In the genomic region with DNA sequence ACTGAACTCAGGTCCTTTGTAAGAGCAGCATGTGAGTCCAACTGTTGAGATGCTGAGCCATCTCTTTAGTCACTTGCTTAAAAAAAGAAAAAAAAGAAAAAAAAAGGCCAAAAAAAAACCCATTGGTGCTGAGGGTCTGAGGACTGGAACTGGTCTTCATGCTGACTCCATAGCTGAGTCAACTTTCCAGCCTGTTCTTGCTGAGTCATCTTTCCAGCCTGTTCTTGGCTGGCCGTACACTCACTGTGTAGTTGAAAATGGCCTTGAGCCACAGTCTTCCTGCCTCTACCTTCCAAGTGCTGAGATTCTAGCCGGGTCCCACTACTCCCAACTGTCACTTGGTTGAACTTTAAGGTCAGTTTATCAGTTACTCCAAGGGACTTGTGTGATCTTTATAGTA, we compare ENCODE assay signal across 38 mouse cellular contexts. TPM values are rescaled to one million over a fixed set of nuclear protein-coding genes. Genes with fewer than 3 reads are reported as not detected.
A peak's percentile ranks its signal among the peaks of the same experiment; 100 is the strongest.
DNase-seq lines count a peak whose midpoint lies in the region; ATAC-seq and TF ChIP-seq lines count a peak whose summit lies in the region.
"Had no signal": no experiment of that assay in that cellular context is flagged by ENCODE, and none has a peak within 500 bp of the region (broad histone marks: within the 10 kb centered on the region; RNA-seq: fewer than 3 reads in every experiment).

No protein-coding gene starts in this region.

- H3K4me3 ChIP-seq in CH12.LX (replicated peaks in 1 of 3; ENCODE audit: low read depth in 2 of 3, low read length in 2 of 3, poor library complexity in 1 of 3), result no peak overlapping the region
- H3K4me3 ChIP-seq in kidney, embryonic 16.5 days (ENCODE audit: low read length), result no peak overlapping the region
- no peak overlapping the region for H3K4me3 ChIP-seq in thymus, adult 2 months (ENCODE audit: control insufficient read depth, insufficient read depth, low read length)
- H3K4me3 ChIP-seq: embryonic facial prominence, embryonic 10.5 days; embryonic facial prominence, embryonic 13.5 days; forebrain, embryonic 15.5 days; heart, adult 2 months; heart, embryonic 10.5 days; heart, embryonic 13.5 days had no signal

- no peaks in the 10 kb centered on the region for H3K79me2 ChIP-seq in CH12.LX (replicated peaks; ENCODE audit: control insufficient read depth, extremely low read depth, insufficient read depth, poor library complexity, severe bottlenecking)

- no peaks in the 10 kb centered on the region for H3K36me3 ChIP-seq in CH12.LX (replicated peaks in 1 of 2; ENCODE audit: control insufficient read depth in 1 of 2, insufficient read depth in 1 of 2, low read length in 1 of 2)
- no peaks in the 10 kb centered on the region for H3K36me3 ChIP-seq in kidney, embryonic 16.5 days (ENCODE audit: insufficient read depth, low read length)
- H3K36me3 ChIP-seq in thymus, adult 2 months (ENCODE audit: control insufficient read depth, insufficient read depth, low read length), result no peaks in the 10 kb centered on the region
- H3K36me3 ChIP-seq: embryonic facial prominence, embryonic 10.5 days; embryonic facial prominence, embryonic 13.5 days; forebrain, embryonic 15.5 days; G1E; heart, embryonic 10.5 days; heart, embryonic 13.5 days had no signal

- no peak for TF ChIP-seq EP300 in CH12.LX (IDR thresholded peaks at IDR 0.05; ENCODE audit: low read length)

- in situ Hi-C loops in CH12.LX (cut with MboI; ENCODE audit: low pct_ligation_motif_present, low pct_unique_long_range_greater_than_20kb, low sequenced_read_pairs), result loop anchor here (25.0 kb wide), 1 partner anchor 496 kb away; no protein-coding TSS in a partner anchor

- H3K27me3 ChIP-seq in CH12.LX (replicated peaks), result peaks cover 76% of the 10 kb centered on the region
- H3K27me3 ChIP-seq in kidney, embryonic 16.5 days (ENCODE audit: insufficient read depth, low read length), result no peaks in the 10 kb centered on the region
- H3K27me3 ChIP-seq in thymus, adult 2 months (ENCODE audit: control insufficient read depth, insufficient read depth, low read length), result no peaks in the 10 kb centered on the region
- H3K27me3 ChIP-seq: embryonic facial prominence, embryonic 13.5 days; forebrain, embryonic 15.5 days; heart, embryonic 13.5 days had no signal

- no peak for TF ChIP-seq RAD21 in CH12.LX (IDR thresholded peaks at IDR 0.05; ENCODE audit: low read depth, low read length)

- DNase-seq in 3T3-L1 (ENCODE audit: low read depth, low spot score) (peak; percentile 50), CH12.LX (ENCODE audit: extremely low read depth) (no peak), R1 (ENCODE audit: low read depth, low spot score) (peak; percentile 41)
- no peak for DNase-seq in urinary bladder, adult 18-20 months (ENCODE audit: low spot score in 2 of 2)
- no peak for DNase-seq in thymus, adult 2 months
- DNase-seq: adrenal gland, postnatal 25 days; cerebellum, adult 11-12 months; cerebellum, adult 8-10 months; cerebellum, postnatal 10 days; cerebellum, postnatal 36 days; embryo, embryonic 11 days; gastrocnemius, postnatal 36 days; heart, adult 2 months; heart, postnatal 14 days; heart, postnatal 4 days; kidney, adult 18-20 months had no signal

- no peaks in the 10 kb centered on the region for H3K9me3 ChIP-seq in CH12.LX (replicated peaks; ENCODE audit: low read length)
- H3K9me3 ChIP-seq in kidney, embryonic 16.5 days (ENCODE audit: low read length), result no peaks in the 10 kb centered on the region
- H3K9me3 ChIP-seq: embryonic facial prominence, embryonic 13.5 days; forebrain, embryonic 15.5 days; G1E; heart, embryonic 10.5 days; heart, embryonic 13.5 days had no signal

- no peak overlapping the region for H3K4me2 ChIP-seq in CH12.LX (ENCODE audit: insufficient read depth, low read depth, poor library complexity, severe bottlenecking)
- no peak overlapping the region for H3K4me2 ChIP-seq in kidney, embryonic 16.5 days (replicated peaks; ENCODE audit: low read depth, low read length)
- H3K4me2 ChIP-seq: embryonic facial prominence, embryonic 13.5 days; forebrain, embryonic 15.5 days; heart, embryonic 13.5 days; hindbrain, embryonic 14.5 days had no signal

- no peak overlapping the region for H3K27ac ChIP-seq in CH12.LX (ENCODE audit: insufficient read depth, low read depth)
- H3K27ac ChIP-seq in kidney, embryonic 16.5 days (ENCODE audit: low read length), result no peak overlapping the region
- no peak overlapping the region for H3K27ac ChIP-seq in thymus, adult 2 months (ENCODE audit: control insufficient read depth, insufficient read depth, low read length)
- H3K27ac ChIP-seq: embryonic facial prominence, embryonic 10.5 days; embryonic facial prominence, embryonic 13.5 days; forebrain, embryonic 15.5 days; heart, adult 2 months; heart, embryonic 10.5 days; heart, embryonic 13.5 days; hindbrain, embryonic 14.5 days; hindbrain, postnatal 0 days had no signal

- dilution Hi-C loops in CH12.LX (cut with MboI; ENCODE audit: extremely low pct_ligation_motif_present, extremely low pct_unique_long_range_greater_than_20kb, low sequenced_read_pairs), result no loop called here

- no peak for ATAC-seq in kidney, embryonic 16.5 days (ENCODE audit: low FRiP score, low TSS enrichment)
- ATAC-seq: activated CD4-positive, CD25-positive, alpha-beta regulatory T cell, adult 4 months; CD4-positive, CD25-positive, alpha-beta regulatory T cell, adult 4 months; forebrain, embryonic 15.5 days; hindbrain, postnatal 0 days; inflammation-experienced regulatory T-cells, adult 6 months; intestine, embryonic 16.5 days had no signal

- no peaks in the 10 kb centered on the region for H3K4me1 ChIP-seq in CH12.LX (ENCODE audit: control insufficient read depth in 1 of 2, insufficient read depth in 2 of 2)
- H3K4me1 ChIP-seq in kidney, embryonic 16.5 days (ENCODE audit: insufficient read depth, low read length), result no peaks in the 10 kb centered on the region
- H3K4me1 ChIP-seq in thymus, adult 2 months (replicated peaks; ENCODE audit: control insufficient read depth, insufficient read depth, low read length), result peaks cover 11% of the 10 kb centered on the region
- H3K4me1 ChIP-seq: embryonic facial prominence, embryonic 13.5 days; forebrain, embryonic 15.5 days; heart, embryonic 10.5 days; heart, embryonic 13.5 days had no signal

- 85% methylated on average over 2 of the region's 2 CpGs for WGBS in kidney, embryonic 16.5 days
- WGBS in thymus, adult 2 months, result 86% methylated on average over 2 of the region's 2 CpGs

- no peak overlapping the region for H3K9ac ChIP-seq in CH12.LX (ENCODE audit: insufficient read depth, low read depth)
- H3K9ac ChIP-seq in kidney, embryonic 16.5 days (replicated peaks; ENCODE audit: low read length), result no peak overlapping the region
- H3K9ac ChIP-seq: embryonic facial prominence, embryonic 13.5 days; forebrain, embryonic 15.5 days; heart, embryonic 13.5 days; hindbrain, embryonic 14.5 days had no signal

- no peak for TF ChIP-seq POLR2A in CH12.LX (IDR thresholded peaks at IDR 0.05; ENCODE audit: low read depth, low read length)
- TF ChIP-seq POLR2A in thymus, adult 2 months (IDR thresholded peaks at IDR 0.05; ENCODE audit: control insufficient read depth, extremely low read depth, insufficient read depth, low read length, poor library complexity), result no peak

- no peak for TF ChIP-seq CTCF in CH12.LX (conservative IDR thresholded peaks at IDR 0.05 in 1 of 2, IDR thresholded peaks at IDR 0.05 in 1 of 2; ENCODE audit: low read depth in 2 of 2, low read length in 2 of 2)
- no peak for TF ChIP-seq CTCF in thymus, adult 2 months (IDR thresholded peaks at IDR 0.05; ENCODE audit: borderline replicate concordance, control insufficient read depth, extremely low read depth, insufficient read depth, low read length, poor library complexity)

TF ChIP-seq in CH12.LX, 34 proteins besides CTCF, POLR2A, EP300 and RAD21:
- TF ChIP-seq UBTF (IDR thresholded peaks at IDR 0.05; ENCODE audit: low read depth, low read length) (no peak), PAX5 (IDR thresholded peaks at IDR 0.05; ENCODE audit: low read length) (no peak), KAT2A (IDR thresholded peaks at IDR 0.05; ENCODE audit: insufficient replicate concordance, low read length) (no peak), MAFK (IDR thresholded peaks at IDR 0.05; ENCODE audit: insufficient replicate concordance, low read length) (peak; percentile 87)

RNA-seq across cellular contexts. Expression of gene Ramp3, which starts 8.3 kb away (rescaled TPM):
- total RNA-seq in CH12.LX (2012; rRNA removed) (0.21 TPM in 1 of 2 replicates, not detected in the other), CH12.LX (2014; rRNA removed) (not detected in 2 replicates)
- polyA plus RNA-seq in CH12.LX (2012; ENCODE audit: insufficient read length, low read depth), result not detected in 2 replicates
- polyA plus RNA-seq in kidney, embryonic 16.5 days (2015; fragmentation: Nextera tagmentation; extraction: Ambion mirVana), result 15.4 and 16.5 TPM in 2 replicates
- 7.8 and 9.0 TPM in 2 replicates for polyA plus RNA-seq in thymus, adult 2 months (2012; rRNA removed)
- total RNA-seq: G1E; granulocyte monocyte progenitor cell, adult 5-6 weeks had no signal
- polyA plus RNA-seq: G1E had no signal

RNA-seq across cellular contexts. Expression of gene Wap, which starts 28.2 kb away (rescaled TPM):
- total RNA-seq in CH12.LX (2012; rRNA removed) (not detected in 2 replicates), CH12.LX (2014; rRNA removed) (not detected in 2 replicates)
- not detected in 2 replicates for polyA plus RNA-seq in CH12.LX (2012; ENCODE audit: insufficient read length, low read depth)
- polyA plus RNA-seq in kidney, embryonic 16.5 days (2015; fragmentation: Nextera tagmentation; extraction: Ambion mirVana), result not detected in 2 replicates
- polyA plus RNA-seq in thymus, adult 2 months (2012; rRNA removed), result 0.56 and 1.2 TPM in 2 replicates
- total RNA-seq: adrenal gland, adult 18-20 months; adrenal gland, postnatal 25 days; G1E; gastrocnemius, adult 8-10 months; gastrocnemius, postnatal 36 days; granulocyte monocyte progenitor cell, adult 5-6 weeks; heart, adult 2 months; heart, postnatal 14 days; heart, postnatal 4 days; hindbrain, postnatal 0 days had no signal
- polyA plus RNA-seq: activated CD4-positive, CD25-positive, alpha-beta regulatory T cell, adult 4 months; brain, embryonic 14.5 days; C2C12; CD4-positive, CD25-positive, alpha-beta regulatory T cell, adult 4 months; cortical plate, adult 2 months; embryonic facial prominence, embryonic 10.5 days; embryonic facial prominence, embryonic 13.5 days; forebrain, embryonic 11.5 days; forebrain, embryonic 15.5 days; G1E; heart, adult 2 months; heart, embryonic 10.5 days; heart, embryonic 13.5 days; heart, embryonic 16.5 days; hindbrain, embryonic 11.5 days; hindbrain, embryonic 14.5 days; hindbrain, postnatal 0 days; inflammation-experienced regulatory T-cells, adult 6 months; intestine, embryonic 16.5 days had no signal

RNA-seq across cellular contexts. Expression of gene Tbrg4, which starts 40.8 kb away (rescaled TPM):
- total RNA-seq in CH12.LX (2012; rRNA removed), result 93.1 and 118 TPM in 2 replicates
- 59.3 and 69.0 TPM in 2 replicates for total RNA-seq in CH12.LX (2014; rRNA removed)
- polyA plus RNA-seq in CH12.LX (2012; ENCODE audit: insufficient read length, low read depth), result 170 and 191 TPM in 2 replicates
- polyA plus RNA-seq in kidney, embryonic 16.5 days (2015; fragmentation: Nextera tagmentation; extraction: Ambion mirVana), result 45.6 and 49.1 TPM in 2 replicates
- 190 and 191 TPM in 2 replicates for polyA plus RNA-seq in thymus, adult 2 months (2012; rRNA removed)

Comparison
In these comparisons a context has a peak if more than half of its experiments do, and no peak if none do; other contexts are left out.
1. DNase-seq: peak in 3T3-L1 (single experiment) and R1 (single experiment); none in CH12.LX (single experiment), urinary bladder, adult 18-20 months (0 of 2) and thymus, adult 2 months (single experiment).